Mouse (Mus musculus) liver, embryonic 14.5 days (tissue): Measurements from ENCODE around the gene Micall2.

Experiments
- CTCF ChIP-seq: IDR thresholded peaks from 2 replicates; pipeline ENCODE4 v1.5.1; 2016; ENCODE audit warnings: antibody characterized with exemption, low read depth, control low read depth
- EP300 ChIP-seq: IDR thresholded peaks from 2 replicates; pipeline ENCODE4 v1.6.1; 2016; ENCODE audit warnings: antibody characterized with exemption, low read depth

DNA sequence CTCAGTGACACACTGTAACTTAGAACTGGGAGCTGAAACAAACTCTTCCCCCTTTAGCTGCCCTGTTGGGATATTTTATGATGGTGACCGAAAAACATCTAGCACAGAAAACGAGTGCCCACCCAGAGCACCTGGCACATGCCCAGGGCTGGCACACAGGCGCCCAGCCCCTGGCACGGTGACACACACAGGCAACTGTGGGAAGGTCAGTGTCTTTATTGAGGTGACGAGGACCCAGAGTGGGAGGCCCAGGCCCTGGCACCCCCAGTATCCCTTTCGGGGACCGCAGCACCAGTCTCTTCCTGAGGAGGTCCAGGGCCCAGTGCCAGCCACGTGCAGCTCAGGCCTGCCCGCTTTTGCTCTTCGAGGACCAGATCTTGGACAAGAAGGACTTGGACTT lies 29.6 kb downstream of the Micall2 start:
- TF ChIP-seq CTCF (no peak), EP300 (no peak)
